Mouse (Mus musculus): ENCODE results near the gene Usp15.

DNA sequence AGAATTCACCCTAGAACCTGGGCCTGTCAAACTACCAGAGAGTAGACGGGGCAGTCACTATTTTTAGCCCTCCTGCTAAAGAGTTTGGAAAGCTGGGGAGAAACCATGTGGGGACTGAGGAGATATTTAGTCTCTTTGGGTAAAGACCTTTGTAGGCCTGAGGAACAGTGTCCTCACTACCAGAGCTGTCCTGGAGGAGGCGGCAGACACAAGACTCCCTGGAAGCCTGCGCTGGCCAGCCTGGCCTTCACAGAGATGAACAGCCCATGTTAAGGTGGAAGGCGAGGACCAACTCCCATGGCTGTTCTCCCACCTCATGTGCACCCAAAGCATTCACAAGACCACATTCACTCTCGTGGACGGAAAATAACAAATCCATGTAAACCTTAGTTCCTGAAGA is 5.8 kb downstream of the Usp15 start:
- TF ChIP-seq CTCF (IDR thresholded peaks at IDR 0.05; ENCODE audit: control insufficient read depth, insufficient read depth, low read length) (peak; percentile 18; the same call in 1 of the 2 replicates), POLR2A (IDR thresholded peaks at IDR 0.05; ENCODE audit: borderline replicate concordance, control insufficient read depth, low read depth, low read length) (no peak)

All from bone marrow, adult 2 months (tissue).